Mouse (Mus musculus) right cerebral cortex, adult 18-20 months (tissue): ENCODE data around the gene Nxpe3.

Experiments used
- DNase-seq: peaks from one replicate; pipeline ENCODE4 v3.0.0; 2022; ENCODE audit warnings: mixed read lengths

Nxpe3 gene

DNA sequence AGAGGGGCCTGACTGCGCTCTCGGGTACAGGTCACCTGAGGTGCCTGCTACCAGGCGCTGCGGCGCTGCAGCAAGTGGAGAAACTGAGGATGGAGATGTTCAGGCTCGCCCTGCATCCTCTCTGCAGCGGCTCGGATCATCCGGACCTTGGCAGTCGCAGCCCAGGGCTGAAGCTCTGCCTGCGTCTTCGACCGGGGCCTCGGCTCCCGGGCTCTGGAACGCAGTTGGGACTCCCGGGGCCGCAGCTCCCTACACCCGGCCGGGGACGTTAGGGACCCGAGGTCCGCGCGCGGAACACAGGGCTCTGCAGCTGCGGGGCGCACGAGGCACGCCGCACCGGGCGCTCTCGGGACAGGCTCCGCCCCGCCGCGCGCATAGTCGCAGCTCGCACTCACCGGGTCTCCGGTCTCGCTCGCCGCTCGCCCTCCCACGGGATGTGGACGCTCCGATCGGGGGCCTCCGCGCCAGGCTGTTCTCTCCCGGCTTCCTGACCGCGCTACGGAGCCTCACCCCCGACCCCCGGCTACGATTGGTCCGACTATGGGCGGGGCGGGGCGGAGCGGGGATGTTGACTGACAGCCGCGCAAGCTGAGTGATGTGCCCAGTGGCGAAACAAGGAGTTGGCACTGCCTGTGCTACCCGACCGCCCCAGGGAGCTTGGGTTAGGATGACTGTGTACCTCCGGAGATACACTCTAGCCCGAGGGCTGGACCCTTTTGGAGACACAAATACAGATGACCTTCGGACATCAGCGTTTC is at the start of gene Nxpe3:
Gene Nxpe3 (minus strand): TSS at position 393 of the 758 bp plus-strand sequence.
- peak; percentile 92 for DNase-seq

DNA sequence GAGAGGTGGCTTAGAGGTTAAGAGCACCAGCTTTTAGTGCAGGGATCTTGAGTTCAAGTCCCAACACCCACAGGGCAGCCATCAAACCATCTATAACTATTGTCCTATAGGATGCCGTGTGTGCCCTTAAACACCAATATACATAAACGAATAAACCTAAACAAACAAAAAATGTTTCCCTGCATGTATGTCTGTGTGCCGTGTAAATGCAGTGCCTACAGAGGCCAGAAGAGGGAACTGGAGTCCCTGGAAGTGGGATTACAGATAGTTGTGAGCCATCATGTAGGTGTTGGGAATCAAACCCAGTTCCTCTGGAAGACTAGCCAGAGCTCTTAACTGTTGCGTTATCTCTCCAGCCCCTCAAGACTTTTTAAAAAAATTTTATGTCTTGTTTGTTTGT is 45.7 kb upstream of the Nxpe3 start:
- no peak for DNase-seq

GRCm38 (mm10) chr16:55939703-55940102 is 44.6 kb upstream of the Nxpe3 start:
- DNase-seq: no peak

DNA sequence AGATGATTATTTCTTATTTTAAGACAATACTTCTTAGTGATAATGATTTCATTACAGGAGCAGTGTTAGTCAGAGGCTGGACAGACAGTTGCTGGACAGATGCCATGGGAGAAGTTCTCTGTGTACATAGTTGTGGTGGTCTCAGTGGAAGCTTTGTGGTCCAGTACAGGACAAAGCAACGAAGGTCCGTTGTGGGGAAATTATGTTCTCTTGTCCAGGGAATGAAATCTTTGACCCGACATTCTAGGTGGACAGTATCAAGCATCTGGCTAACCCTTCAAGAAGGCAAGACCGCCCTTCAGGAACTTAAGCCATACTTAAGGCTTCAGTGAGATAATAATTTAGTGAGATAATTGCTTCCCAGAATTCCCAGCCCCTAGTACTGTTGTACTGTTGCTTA is 43.7 kb upstream of the Nxpe3 start:
- DNase-seq: no peak

GRCm38 (mm10) chr16:55934453-55935037 is 39.5 kb upstream of the Nxpe3 start, which contains the start of gene Cep97:
TSS of gene Cep97 (minus strand) at chr16:55934855.
- DNase-seq: peak; percentile 96

DNA sequence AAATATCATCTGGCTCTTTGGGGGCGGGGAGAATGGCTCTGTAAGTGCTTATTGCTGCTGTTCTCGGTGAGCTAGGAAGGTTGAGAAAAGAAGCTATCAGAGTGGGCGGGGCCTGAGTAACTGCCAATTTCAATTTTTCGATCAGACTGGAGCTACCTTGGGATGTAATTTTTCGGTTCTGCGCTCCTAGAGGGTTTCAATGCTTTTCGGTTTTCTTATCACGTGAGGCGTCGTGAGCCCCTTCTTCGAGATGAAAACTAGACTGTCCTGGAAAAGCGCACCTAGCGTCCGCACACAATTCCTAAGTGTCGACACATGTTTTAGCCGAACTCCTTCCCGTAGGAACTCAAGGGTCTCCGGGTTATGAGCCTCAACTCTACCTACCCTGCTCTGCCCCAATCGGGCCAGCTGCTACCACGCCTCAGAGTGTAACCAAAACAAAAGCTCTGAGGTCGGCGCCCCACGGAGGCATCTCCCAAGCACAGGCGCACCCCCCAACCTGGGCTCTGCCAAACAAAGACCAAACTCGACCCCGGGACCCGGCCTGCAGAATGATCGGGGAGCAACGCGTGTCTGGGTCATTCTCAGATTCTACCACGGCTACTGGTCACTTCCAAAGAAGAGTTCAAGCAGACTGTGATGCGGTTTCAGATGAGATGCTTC is 38.7 kb upstream of the Nxpe3 start:
- DNase-seq: peak; percentile 31

- DNase-seq: no peak
Measured at GRCm38 (mm10) chr16:55924010-55924409, 28.9 kb upstream of the Nxpe3 start.

- no peak for DNase-seq
Measured at GRCm38 (mm10) chr16:55922079-55922478, 27.0 kb upstream of the Nxpe3 start.

DNA sequence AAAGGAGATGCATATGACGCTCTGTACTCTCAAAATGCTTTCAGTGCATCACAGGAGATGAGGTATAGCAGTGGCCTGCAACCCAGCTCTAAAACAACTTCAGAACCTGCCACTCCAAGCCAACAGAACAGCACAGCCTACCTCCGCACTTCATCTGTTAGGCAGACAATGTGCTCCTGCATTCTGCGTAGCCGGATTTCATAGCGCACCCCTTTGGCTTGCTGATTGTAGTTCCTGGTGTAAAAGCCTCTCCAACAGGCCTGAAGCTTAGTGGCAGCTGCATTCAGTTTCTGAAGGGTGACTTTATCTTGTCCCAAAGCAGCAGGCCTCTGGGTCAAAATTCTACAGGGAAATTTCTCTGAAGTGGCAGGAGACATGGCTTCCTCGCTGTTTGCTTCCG is 19.6 kb upstream of the Nxpe3 start:
- no peak for DNase-seq

DNA sequence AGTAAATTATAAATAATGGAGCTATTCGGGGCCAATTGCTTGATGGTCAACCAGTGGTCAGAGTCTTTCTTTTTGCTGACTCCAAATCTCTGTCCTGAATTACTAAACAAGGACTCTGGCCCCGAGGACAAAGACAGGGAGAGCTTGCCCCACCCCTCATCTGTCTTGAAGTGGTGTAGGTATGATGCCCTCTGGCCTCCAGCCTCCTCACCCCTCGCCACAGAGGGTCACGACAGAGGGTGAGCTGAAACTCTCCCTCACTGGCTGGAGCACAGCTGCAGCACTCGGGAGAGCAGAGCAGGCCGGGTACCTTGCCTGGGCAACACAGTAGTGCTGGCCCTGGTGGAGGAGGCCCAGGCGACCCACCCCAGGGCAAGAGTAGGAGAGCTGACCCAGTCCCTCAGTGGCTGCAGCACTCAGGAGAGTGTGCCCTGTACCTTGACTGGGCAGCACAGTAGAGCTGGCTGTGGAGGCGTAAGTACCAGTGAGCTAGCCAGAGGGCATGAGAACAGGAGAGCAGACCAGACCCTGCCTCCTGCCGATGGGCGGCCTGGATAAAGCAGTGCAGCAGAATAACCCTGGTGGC is 15.2 kb upstream of the Nxpe3 start:
- no peak for DNase-seq

DNA sequence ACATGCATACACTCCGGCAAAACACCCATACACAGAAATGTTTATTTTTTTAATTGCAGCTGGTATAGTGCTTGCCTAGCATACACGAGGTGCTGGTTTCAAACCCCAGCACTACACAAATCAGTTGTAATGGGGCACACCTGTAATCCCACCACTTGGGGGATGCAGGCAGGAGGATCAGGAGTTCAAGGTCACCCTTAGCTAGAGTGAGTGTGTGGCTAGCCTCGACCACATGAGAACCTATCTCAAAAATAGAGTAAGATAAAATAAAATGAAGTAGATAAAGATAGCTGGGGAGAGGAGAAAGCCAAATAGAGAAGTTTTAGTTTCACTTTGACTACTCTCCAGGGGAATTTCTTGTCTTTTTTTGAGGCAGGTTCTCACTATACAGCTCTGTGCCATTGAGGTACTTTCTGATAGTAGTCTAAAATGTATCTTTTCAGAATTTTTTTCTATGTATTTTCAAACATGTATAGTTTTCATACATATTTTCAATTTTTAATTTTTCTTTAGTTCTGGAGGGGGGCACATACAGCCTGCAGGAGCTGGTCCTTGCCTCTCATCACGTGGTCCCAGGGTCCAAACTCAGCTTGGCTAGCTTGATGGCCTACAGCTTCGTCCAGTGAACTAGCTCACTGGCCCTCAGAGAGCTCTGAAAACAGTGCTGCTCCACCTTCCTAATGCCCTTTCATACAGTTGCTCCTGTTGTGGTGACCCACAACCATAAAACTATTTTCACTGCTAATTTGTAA is 12.0 kb upstream of the Nxpe3 start:
- DNase-seq: no peak

- no peak for DNase-seq
Measured at GRCm38 (mm10) chr16:55905370-55905769, 10.3 kb upstream of the Nxpe3 start.

DNA sequence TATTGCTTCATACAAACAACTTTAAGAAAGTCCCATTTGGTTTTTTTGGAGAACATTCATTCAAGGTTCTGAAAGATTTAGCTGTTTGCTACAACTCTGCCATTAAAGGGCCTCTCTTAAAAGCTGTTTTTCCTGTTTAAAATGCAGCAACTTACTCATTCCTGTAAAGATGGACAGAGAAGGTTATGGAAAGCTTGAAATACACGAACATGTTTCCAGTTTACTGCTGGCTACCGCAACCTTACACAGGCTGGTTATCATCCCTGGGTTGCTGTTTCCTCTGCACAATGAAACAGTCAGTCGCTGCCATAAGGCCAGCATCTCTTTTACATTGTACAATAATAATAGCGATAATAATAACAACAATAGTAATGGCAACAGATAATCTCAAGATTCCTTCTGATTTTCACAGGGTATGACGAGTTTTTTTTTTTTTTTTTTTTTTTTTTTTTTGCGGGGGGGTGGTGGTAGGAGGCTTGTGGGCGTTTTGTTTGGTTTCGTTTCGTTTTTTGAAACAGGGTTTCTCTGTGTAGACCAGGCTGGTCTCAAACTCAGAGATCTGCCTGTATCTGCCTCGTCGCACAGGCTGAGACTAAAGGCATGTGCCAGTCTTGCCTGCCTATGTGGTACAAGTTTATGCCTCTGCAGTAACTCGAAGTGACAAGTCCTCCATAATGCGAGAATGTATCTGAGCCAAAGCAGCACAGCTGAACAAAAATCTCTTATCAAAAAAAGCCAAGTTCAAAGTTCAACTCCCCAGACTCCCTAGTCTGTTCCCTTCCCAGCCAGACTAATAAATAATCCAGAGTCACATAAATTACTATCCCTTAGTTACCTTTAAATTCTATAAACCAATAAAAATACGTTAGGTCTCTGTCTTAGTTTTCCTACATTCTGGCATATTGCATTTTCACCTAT is 7.0 kb upstream of the Nxpe3 start:
- no peak for DNase-seq

GRCm38 (mm10) chr16:55898385-55899002 is 3.4 kb upstream of the Nxpe3 start:
- DNase-seq: no peak

DNA sequence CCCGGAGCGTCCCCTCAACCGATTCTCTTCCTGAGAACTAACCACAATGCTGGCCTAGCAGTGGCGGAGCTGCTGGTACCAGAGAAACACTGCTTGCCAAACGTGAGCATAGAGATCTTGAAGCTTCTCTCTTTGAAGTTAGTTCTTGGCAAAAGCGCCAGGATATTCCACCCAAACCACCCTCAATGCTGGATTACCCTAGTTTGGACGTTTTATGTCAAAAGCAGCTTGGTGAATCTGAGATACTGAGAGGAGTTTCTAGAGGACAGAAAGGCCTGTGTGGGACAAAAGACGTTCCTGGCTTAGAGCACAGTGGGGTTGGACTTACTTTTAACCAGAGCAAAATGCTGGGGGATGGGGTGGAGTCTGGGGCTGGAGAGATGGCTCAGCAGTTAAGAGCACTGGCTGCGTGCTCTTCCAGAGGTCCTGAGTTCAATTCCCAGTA is 588 bp upstream of the Nxpe3 start:
- DNase-seq: no peak

- no peak for DNase-seq
Measured at GRCm38 (mm10) chr16:55894536-55894892, 571 bp downstream of the Nxpe3 start.

DNA sequence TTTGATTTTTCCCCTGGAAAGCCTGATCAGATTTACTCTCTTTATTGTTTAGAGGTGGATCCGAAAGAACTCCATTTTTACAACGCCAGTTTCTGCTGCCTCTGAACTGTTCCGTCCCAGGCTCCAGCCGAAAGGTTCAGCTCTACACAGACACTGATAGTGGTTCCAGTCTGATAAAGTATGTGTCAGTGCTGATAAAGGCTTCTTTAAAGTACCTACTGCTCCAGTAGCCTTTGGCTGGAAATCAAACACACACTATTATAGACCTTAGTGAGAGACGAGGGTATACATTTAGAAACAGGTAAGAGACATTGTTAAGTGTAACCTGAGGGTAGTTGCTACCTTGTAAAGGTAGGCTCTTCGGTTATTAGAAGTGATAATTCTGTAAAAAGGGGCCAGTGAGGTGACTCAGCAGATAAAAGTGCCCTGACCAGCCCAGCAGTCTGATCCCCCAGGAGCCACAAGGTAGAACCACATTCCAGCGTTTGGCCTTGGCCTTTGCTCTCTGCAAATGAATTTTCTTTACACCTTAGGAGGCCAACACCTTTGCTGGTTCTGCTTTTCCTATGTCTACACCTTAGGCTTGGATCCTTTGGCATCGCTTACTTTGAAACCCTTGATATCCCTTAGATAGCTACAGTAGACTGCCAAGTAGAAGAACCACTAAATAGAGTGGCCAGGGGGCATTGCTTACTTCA is 1.5 kb downstream of the Nxpe3 start:
- no peak for DNase-seq

DNA sequence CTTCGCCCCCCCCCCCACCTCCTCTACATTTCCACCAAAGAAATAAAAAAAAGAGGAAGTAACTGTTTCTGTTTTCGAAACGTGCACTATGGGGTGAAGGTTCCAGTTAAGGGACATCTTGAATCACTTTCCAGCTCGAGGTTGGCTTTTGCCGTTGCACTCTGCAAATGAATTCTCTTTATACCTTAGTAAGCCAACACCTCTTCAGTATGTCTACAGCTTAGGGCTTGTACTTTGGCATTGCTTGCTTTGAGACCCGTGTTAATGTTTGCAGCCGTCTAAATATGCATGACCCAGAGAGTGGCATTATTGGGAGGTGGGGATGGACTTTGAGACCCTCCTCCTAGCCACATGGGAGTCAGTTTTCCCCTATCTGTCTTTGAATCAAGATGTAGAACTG is 2.6 kb downstream of the Nxpe3 start:
- DNase-seq: no peak

- no peak for DNase-seq
Measured at GRCm38 (mm10) chr16:55891346-55891745, 3.7 kb downstream of the Nxpe3 start.

DNA sequence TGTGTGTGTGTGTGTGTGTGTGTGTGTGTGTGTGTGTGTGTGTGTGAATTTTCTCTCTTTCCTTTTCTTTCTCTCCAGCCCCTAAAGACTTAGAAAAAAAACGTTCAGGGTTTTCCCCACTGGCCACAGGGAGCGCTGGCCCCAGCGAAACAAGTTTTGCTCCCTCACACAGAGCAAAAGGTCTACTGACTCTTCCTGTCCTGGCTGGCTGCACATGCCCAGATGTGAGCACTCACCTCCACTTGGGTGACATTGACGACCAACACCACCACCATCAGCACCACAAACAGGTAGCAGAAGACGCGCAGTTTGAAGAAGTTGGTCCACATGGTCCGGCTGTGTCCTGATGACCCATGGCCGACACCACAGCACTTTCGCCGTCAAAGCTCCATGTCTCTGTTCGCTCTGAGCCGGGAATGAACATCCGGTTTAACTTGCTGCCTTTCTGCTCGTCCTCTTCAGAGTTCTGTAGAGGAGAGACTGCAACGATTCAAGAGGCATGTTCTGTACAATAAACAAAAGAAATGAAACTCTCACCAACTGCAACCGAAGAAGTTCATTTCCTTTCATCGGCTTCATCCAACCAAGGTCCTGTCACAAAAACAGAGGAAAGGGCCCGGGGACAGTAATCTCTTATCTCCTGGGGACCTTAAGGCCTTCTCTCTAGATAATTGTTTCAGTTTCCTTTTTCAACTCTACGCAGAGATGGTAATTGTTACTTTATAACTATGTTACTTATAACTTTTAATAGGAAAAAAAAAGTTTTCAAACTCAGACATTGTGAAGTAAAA is 4.5 kb downstream of the Nxpe3 start:
- no peak for DNase-seq
